Mouse (Mus musculus) thymus, postnatal 10 days (tissue): ENCODE results near the gene Smarca4.

Experiments
- DNase-seq, 2 experiments: peaks; one replicate each; pipeline ENCODE4 v3.0.0; 2021; ENCODE audit warnings: low spot score in 2 of 2

Gene Smarca4

DNA sequence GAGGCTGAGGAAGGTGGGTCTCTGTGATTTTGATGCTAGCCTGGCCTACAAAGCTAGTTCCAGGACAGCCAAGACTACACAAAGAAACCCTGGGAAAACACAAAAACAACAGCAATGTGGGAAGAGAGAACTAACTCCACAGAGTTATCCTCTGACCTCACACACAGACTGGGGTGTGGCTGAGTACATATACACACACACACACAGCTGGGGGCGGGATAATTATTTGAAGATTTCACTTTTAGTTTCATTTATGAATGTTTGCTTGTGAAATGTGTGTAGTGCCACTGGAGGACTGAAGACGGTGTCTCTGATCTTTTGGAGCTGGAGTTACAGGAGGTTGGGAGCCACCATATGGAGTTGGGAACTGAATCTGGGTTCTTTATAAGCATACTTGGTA lies 14.9 kb upstream of the Smarca4 start:
- no peak for DNase-seq

DNA sequence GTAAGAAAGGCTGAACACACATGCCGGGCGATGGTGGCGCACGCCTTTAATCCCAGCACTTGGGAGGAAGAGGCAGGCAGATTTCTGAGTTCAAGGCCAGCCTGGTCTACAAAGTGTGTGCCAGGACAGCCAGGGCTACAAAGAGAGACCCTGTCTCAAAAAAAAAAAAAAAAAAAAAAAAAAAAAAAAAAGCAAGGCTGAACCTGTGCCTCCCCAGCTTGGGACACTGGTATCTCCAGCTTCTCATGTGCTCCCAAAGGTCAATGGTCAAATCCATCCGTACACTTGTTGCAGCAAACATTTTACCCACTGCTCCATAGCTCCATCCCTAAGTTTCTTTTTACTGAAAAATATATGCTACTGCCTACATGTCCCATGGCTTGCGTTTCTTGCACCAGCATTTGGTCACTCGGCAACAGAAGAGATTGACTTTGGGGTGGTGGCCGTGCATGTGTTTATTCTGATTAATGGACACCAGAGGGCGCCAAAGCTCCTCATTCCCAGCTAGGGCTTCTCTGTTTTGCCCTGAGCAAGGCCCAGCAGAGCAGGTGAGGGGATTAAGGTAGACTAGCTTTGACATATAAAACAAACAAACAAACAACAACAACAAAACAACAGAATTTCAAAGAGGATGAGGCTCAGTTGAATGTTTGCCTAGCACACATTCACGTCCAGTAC lies 14.1 kb upstream of the Smarca4 start:
- DNase-seq, result peak; percentile 42 to 71

DNA sequence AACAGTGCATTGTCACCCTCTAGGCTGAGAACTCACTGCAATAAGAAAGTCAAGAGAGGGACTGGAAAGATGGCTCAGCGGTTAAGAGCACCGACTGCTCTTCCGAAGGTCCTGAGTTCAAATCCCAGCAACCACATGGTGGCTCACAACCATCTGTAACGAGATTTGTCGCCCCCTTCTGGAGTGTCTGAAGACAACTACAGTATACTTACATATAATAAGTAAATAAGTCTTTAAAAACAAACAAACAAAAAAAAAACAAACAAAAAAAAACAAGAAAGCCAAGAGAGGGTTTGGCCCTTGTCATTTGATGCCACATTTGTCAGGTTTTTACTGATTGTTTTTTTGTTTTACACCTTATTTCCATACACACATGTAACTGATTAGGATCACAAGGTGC lies 11.8 kb upstream of the Smarca4 start:
- DNase-seq, result no peak

DNA sequence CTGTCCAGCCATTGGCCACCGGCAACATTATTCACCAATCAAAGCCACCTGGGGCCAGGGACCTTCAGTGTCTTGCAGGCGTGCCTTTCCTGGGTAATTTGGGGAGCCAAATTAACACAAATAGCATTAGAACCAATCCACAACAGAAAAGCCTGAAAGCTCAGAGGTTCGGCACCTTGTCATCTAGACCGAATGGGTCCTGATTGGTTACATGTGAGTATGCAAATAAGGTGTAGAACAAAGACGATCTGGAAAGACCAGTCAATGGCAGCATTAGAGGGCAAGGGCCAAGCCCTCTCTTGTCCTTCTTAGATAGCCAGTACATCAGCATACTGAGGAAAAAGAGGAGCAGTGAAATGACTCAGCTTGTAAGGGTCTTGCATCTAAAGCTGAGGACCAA lies 10.1 kb upstream of the Smarca4 start:
- DNase-seq, result no peak

DNA sequence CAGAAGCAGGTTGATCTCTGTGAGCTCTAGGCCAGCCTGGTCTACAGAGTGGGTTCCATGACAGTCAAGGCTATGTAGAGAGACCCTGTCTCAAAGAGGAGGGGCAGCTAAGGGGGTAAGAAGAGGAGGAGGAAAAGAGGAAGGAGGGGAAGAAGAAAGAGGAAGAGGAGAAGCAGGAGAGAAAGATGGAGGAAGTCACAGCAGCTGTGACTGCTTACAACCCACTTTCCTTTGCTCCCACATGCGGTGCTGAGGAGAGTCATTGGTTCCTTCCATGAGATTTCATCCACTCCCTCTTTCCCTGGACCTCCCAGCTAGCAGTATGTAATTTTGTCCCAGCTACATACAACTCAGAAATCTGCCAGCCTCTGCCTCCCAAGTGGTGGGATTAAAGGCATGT lies 9.3 kb upstream of the Smarca4 start:
- DNase-seq, result no peak

DNA sequence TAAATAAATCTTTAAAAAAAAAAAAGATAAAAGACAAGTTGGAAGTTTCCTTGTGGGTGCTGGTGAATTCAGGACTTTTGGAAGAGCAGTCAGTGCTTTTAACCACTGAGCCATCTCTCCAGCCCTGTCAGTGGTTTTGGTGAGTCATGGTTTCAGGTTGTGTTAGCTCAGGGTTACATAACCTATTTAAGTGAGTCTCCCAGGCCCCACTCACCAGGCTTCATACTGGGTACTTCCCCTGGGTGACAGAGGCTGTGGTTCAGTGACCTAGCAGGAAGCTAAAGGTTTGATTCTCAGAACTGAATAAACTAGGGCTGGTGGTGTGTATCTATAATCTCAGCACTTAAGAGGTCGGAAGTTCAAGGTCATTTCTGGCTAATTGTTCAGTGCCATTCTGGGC lies 6.1 kb upstream of the Smarca4 start:
- peak; percentile 50 to 61 for DNase-seq

DNA sequence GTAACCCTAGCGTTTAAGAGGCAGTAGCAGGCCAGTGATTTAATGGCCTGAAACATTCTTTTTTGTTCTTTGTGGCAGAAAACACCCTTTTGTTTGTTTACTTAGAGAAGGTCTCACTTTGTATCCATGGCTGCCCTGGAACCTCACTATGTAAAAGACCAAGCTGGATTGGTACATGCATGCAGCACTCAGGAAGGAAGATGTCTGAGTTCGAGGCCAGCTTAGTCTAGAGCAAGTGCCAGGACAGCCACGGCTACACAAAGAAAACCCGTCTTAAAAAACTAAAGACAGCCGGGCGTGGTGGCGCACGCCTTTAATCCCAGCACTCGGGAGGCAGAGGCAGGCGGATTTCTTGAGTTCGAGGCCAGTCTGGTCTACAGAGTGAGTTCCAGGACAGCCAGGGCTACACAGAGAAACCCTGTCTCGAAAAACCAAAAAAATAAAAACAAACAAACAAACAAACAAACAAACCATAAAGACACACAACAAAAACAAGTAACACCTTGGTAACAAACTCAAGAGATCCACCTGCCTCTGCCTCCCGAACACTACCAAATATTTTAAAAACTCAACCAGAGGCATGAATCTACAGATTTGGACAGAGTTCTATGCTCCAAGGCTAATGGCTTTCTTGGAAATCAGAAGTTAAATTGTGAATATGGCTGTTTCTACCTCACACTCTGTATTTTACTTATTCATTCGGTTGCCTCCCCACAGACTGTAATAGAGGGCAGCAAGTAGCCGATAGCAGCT lies 929 bp upstream of the Smarca4 start:
- no peak for DNase-seq

DNA sequence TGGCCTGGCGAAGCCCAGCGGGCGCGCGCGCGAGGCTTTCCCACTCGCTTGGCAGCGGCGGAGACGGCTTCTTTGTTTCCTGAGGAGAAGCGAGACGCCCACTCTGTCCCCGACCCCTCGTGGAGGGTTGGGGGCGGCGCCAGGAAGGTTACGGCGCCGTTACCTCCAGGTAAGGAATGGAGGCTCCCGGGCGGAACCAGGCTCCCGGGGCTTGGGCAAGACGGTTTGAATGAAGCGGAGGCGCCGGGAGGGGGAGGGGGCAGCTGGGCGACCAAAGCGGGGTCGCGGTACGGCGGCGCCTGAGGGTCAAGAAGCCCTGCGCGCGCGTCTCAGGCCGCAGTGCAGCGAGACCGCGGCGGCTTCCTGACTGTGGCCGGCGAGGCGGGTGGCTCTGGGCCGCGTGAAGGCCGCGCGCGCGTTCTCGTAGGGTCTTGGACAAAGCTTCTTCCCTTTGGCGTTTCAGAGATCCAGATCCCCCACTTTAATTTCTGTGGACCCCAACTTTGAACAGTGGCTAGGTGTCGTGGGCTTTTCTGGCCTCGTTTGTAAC lies 338 bp downstream of the Smarca4 start:
- peak; percentile 83 to 87 for DNase-seq

DNA sequence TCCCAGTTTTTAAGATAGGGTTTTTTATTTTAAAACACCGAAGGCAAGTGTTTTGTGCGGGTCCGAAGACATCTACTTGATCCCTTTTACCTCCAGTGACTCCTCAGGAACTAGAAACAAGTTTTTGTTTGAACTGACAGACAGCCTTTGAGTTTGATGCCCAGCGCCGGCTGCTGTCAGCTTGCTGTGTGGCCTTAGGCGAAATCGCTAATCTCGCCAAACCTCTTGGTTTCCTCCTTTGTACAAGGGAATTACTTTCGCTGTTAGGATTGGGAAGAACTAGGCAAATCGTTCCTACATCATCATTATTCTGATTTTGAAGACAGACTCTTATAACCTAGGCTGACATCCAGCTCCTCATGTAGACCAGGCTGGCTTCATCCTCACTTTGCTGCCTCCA lies 1.1 kb downstream of the Smarca4 start:
- DNase-seq, result no peak

DNA sequence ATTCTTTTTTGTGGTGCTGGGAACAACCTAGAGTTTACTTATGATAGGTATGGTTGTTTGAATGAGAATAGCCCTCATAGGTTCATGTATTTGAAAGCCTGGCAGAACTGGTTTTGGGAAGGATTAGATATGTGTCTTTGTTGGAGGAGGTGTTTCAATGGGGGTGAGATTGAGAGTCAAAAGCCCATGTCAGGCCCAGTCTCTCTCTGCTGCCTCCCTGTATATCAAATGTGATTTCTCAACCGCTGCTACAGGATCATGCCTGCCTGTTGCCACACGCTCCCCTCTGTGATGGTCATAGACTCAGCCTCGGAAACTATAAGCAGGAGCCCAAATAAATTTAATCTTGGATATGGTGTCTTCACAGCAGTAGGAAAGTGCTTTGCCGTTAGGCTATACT lies 4.3 kb downstream of the Smarca4 start:
- no peak for DNase-seq

DNA sequence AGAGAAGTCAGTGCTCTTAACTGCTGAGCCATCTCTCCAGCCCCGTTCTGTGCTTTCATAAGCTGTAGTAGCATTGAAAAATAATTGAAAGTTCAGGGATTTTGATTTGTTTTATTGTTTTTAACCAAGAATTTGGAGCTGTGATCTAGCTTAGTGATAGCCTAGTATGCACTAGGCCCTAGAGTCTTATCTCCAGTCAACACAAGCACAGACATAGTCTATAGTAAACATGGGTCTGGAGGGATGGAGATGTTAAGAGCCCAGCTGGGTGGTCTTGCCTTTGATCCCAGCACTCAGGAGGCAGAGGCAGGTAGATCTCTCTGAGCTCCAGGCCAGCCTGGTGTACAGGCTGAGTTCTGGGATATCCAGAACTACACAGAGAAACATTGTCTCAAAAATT lies 6.7 kb downstream of the Smarca4 start:
- DNase-seq, result no peak

DNA sequence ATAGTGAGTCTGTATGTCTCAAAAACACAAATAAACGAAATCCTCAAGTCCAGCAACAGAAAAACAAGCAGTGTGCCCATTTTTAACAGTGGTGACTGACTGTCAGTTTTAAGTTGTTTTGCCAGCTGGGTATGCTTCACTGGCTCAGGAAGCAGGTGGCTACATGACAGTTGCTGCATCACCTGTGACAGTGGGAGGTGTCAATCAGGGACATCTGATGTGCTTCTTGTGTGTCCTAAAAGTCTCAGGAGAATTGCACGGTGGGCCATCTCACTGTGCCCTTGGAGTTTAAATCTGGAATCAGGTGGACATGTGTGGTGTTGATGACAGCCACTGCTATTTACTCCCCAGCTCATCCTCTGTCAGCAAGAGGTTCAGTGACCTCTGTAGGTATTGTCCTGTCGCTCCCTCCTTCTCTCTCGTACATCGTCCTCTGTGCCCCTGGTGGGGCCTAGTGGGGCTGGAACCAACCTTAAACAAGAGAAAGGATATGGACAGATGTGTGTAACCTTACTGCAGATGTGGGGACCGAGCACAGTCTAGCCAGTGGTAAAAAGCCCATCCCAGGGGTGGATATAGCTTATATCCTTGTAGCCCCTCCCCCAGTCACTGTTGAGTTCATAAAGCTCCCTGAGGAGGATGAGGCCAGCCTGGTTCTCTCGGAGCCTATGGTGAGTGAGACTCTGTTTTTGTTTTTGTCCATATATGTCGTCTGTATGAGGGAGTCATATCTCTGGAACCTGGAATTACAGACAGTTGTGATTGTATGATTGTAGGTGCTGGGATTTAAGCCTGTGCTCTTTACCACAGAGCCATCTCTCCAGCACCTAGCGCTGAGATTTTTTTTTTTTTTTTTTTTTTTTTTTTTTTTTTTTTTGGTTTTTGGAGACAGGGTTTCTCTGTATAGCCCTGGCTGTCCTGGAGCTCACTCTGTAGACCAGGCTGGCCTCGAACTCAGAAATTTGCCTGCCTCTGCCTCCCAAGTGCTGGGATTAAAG lies 9.7 kb downstream of the Smarca4 start:
- peak; percentile 60 to 70 for DNase-seq

DNA sequence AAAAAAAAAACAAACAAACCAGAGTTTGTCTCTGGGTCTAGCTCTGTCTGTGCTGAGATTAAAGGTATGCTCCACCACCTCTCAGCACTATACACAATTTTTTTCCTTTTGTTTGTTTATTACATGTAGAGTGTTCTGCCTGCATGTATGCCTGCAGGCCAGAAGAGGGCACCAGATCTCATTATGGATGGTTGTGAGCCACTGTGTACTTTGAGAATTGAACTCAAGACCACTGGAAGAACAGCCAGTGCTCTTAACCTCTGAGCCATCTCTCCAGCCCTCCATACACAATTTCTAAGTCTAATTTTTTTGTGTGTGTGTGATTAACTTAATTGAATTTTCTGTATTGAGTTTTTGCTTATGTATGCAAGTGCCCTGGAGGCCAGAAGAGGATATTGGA lies 10.6 kb downstream of the Smarca4 start:
- DNase-seq, result peak in 1 of 2 experiments; percentile 29

DNA sequence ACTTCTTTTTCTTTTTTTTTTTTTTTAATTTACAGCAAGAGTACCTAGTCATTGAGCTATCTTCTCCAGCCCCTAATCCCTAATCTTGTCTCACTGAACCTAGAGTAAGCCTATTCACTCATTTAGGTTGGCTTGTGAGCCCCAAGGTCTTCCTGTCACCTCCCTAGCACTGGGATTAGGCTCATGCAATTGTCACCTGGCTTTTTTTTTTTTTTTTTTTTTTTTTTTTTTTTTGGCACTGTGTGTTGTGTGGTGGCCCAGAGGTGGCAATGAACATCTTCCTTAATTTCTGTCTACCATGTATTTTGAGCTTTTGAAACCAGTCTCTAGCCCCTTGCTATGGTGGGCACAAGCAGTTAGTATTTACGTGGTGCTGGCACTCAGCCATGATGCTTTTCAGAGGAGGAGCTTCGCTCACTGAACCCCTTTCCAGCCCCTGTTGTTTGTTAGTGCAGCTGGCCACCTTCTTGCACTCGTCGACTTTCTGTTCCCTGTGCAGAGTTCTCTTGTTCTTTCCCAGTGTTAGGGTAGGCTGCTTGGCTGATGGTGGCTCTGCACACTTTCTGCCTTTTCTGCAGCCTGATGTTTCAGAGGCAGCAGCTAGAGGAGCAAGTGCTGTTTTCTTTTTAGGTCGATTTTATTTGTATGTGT lies 11.3 kb downstream of the Smarca4 start:
- peak; percentile 20 to 30 for DNase-seq

DNA sequence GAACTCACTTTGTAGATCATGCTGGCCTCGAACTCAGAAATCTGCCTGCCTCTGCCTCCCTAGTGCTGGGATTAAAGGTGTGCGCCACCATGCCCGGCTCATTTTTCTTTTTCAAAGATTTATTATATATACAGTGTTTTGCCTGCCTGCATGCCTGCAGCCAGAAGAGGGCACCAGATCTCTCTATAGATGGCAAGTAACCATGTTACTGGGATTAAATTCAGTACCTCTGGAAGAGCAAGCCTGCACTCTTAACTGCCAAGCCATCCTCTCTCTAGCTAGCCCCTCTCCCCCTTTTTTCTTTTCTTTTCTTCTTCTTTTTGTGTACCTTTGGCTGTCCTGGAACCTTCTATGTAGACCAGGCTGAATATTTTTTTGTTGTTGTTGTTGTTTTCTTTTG lies 14.7 kb downstream of the Smarca4 start:
- DNase-seq, result peak; percentile 42 to 61

DNA sequence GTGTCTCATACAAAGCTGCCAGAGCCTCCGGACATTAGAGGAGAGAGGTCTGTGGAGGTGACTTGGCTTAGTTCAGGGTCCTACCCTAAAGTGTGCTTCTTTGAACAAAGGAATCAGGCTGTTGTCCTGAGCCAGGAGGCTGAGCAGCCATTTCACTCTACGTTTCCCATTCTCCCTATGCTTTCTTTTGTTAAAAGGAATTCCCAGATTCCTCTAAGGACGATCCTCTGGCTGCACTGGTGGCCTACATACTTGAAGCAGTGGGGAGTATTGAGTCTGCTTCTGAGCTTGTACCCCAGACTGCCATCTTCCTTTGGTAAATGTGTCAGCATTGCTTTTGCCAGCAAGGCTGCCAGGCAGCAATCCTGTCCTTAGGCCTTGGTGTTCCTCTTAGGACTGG lies 17.1 kb downstream of the Smarca4 start:
- DNase-seq, result no peak

DNA sequence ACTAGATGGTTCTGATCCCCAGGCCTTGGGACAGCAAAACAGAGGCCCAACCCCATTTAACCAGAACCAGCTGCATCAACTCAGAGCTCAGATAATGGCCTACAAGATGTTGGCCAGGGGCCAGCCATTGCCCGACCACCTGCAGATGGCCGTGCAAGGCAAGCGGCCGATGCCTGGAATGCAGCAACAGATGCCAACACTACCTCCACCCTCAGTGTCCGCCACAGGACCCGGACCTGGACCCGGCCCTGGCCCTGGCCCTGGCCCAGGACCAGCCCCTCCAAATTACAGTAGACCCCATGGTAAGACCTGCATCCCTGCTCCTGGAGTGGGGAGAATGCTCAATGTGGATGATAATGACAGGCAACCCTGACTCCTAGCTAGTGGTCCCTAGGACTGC lies 19.7 kb downstream of the Smarca4 start:
- no peak for DNase-seq

DNA sequence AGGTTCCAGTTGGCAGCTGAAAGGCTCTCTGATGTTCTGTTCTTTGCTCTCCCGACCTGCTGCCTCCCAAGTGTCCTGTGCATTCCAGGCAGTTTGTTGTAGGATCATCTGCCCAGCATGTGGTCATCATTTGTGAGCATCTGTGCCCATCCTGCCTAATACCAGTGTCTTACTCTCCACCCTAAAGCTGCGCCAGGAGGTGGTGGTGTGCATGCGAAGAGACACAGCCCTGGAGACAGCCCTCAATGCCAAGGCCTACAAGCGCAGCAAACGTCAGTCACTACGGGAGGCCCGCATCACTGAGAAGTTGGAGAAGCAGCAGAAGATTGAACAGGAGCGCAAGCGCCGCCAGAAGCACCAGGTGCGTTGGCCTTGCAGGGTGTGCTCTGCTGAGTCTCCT lies 23.1 kb downstream of the Smarca4 start:
- DNase-seq, result no peak

DNA sequence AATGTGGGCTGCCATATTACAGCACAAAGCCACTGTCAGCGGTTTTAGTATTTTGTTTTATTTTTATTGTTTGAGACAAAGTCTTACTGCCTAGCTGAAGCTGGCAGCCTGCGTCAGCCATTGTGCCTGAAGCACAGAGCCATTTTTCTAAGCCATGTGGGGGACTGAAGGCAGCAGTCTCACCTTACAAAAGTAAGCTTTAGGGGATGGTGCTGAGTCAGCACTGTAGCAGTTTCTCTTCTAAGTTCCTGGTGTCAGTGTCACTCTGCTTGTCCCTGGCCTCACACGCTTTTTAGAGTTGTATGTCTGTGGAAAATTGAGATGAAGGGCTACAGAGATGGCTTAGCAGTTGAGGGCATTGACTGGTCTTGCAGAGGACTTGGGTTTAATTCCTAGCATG lies 30.4 kb downstream of the Smarca4 start:
- no peak for DNase-seq

DNA sequence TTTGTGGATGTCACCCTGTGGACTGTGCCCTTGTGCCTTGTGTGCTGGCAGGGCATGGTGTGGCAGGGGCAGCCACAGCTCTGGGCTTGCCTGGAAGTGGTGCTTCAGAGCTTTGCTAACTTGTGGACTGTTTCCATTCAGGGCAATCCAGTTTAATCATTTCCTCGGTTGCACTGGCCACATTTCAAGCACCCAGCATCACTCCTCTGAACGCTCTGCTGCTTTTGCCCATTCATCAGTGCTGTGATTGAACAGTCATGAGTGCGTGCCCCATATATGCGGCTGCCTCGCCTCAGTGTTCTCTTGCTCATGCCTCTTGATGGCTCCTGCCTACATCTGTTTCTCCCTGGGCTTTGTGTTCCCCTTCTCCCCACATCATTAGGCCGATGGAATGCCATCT lies 31.8 kb downstream of the Smarca4 start:
- DNase-seq, result no peak

DNA sequence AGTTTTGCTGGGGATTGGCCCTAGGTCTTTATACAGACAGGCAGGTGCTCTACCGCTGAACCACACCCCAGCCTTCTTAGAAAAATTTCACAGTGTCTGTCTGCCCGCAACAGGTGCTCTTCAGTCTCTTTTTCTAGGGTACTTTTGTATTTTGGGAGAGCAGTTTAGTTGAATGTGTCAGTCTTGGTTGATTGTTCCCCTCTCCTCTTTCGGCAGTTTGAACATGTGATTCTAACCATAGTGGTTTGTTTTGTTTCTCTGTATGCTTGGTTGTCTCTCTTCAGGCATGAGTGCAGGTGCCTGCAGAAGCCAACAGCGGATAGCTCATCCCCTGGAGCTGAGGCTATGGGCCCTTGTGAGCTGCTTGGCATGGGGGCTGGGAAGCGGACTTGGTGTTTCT lies 36.3 kb downstream of the Smarca4 start:
- DNase-seq, result peak; percentile 51 to 56

DNA sequence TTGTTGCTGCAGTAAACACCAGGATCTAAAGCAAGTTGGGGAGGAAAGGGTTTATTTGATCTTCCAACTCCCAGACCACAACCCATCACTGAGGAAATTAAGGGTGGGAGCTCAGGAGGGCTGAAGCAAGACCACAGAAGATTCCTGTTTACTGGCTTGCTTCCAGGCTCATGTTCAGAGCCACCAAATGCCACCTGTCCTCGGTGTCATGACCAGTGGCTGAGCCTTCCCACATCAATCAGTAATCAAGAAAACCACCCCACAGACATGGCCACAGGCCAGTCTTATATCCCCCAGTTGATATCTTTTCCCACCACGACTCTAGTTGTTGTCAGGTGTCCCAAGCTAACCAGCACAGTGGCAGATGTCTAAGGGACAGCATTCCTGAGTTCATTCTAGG lies 37.3 kb downstream of the Smarca4 start:
- no peak for DNase-seq
